Mouse (Mus musculus): ENCODE measurements around the gene Lyl1.

DNA sequence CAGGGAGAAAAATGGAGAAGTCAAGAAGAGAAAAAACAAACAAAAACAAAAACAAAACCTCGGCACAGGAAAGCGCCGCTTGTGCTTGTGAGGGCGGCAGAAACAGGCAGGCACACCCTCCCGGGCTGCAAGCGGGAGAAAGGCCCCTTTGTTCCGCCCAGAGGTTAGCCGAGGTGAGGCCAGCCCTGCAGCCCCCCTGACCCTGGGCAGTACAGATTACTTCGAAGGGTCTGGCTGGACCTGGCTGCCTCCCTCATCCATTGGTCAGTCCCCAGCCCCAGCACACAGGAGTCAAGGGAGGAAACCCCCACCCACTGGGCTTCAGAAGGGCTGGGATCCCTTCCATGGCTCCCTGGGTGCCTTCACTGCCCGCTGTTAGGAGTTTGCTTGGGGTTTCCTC lies 37.0 kb downstream of the Lyl1 start:
- TF ChIP-seq POLR2A (IDR thresholded peaks at IDR 0.05; ENCODE audit: insufficient read depth, low read length) = no peak
- no peak for TF ChIP-seq CTCF (IDR thresholded peaks at IDR 0.05; ENCODE audit: low read depth, low read length)
- TF ChIP-seq EP300 (IDR thresholded peaks at IDR 0.05; ENCODE audit: insufficient read depth, low read depth, low read length) = no peak

Measured in ES-Bruce4 (cell line).